Mouse (Mus musculus) spleen, adult 2 months (tissue): Measurements from ENCODE around the gene Rap1gap.

Experiments used
- CTCF ChIP-seq: fragments of 200-500 bp; IDR thresholded peaks from 2 replicates; pipeline ENCODE4 v1.5.1; 2011; ENCODE audit warnings: mild to moderate bottlenecking, inconsistent platforms; ENCODE audit not compliant: insufficient read depth, insufficient read length, insufficient replicate concordance; ENCODE audit errors: extremely low read depth
- POLR2A ChIP-seq: fragments of 200-500 bp; IDR thresholded peaks from 2 replicates; pipeline ENCODE4 v1.6.1; 2011; ENCODE audit warnings: low read depth, low read length, inconsistent platforms

GRCm38 (mm10) chr4:137692107-137692902 lies 27.8 kb downstream of the Rap1gap start:
- no peak for TF ChIP-seq CTCF
- TF ChIP-seq POLR2A: no peak
